Mouse (Mus musculus) activated CD4-positive, CD25-positive, alpha-beta regulatory T cell, adult 4 months (primary cell): ENCODE data around the gene Clk4. TPM values are rescaled to one million over a fixed set of nuclear protein-coding genes. Genes with fewer than 3 reads are reported as not detected.

Experiments
- ATAC-seq: one replicate; pipeline ENCODE4 v1.8.0; 2017
- polyA plus RNA-seq, 2 experiments: library from polyadenylated mRNA; unstranded; fragments of 100-300 nt; shearing (Covaris generic); gene quantifications; one replicate each; pipeline ENCODE4 v1.2.1; 2017

Clk4 gene
- polyA plus RNA-seq, 2 experiments from 2014 or later = 154 to 164 TPM

- ATAC-seq = no peak
These were observed 50.3 kb downstream of the Clk4 start for GRCm38 (mm10) chr11:51311846-51312245.

DNA sequence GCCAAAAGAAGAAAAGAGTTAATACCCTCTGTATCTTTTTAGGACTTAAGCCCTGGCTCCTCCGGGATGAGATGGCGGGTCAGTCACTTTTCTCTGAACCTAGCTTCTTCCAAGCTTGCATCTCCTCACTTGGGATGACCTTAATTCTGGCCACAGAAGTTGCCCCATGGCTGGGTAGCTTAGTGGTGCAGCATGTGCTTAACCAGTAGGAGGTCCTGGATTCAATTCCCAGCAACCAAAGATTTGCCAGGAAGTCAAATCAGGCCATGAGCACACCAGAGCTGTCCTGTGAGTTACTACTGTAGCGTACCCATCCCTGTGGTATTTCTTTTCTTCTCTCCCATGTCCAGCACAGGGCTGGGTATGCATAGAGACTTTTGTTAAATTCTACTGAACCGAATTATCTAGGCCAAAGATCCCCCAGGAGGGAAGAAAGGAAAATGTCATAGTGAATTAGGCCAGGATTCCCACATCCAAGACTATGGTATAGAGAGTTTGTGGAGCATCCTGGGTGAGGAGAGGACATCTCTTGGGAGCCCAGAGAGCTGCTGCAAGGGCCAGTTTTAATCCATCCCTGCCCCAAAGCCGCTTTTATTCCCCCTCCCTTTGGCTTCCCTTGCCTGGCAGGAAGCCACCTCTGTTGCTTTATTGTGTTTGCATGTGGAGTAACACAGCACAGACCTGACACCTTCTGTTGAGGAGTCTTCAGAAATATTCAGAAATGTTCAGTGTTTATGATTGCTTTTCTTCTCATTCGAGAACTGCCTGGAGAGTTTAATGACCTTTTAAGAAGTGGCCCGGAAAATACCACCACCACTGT, 54.7 kb downstream of the Clk4 start:
- no peak for ATAC-seq

DNA sequence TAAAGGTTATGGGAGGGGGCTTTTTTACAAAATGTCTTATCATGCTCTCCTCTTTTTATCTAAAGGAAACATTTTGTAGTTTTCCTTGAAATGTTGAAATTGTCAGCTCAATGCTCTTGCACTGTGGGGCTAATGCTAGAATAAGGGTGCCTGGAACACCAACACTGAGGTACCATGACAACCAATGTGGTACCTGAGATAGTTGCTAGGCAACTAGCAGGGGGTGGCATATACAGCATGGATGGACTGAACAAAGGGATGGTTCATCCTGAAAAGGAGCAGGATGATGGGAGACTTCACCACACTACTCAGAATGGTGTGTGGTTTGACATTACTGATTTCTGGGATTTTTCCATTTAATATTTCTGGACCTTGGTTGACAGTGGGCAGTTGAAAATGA, 59.1 kb downstream of the Clk4 start:
- ATAC-seq = no peak

DNA sequence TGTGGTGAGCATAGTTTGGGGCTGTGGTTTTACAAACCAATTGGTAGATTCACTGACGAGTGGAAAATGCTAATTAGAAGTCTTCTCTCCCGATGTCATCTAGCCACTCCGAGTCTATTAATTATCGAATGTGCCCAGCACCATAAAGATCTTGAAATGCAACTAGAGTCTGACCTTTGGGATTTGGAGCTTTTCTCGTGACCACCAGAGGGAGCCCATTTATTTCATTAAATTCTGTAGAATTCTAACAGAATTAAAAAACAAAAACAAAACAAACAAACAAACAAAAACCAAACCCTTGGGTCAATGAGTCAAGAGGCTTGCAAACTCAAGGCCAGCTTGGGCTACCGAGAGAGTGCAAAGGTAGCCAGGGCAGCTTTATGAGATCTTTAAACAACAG, 65.4 kb downstream of the Clk4 start:
- no peak for ATAC-seq

DNA sequence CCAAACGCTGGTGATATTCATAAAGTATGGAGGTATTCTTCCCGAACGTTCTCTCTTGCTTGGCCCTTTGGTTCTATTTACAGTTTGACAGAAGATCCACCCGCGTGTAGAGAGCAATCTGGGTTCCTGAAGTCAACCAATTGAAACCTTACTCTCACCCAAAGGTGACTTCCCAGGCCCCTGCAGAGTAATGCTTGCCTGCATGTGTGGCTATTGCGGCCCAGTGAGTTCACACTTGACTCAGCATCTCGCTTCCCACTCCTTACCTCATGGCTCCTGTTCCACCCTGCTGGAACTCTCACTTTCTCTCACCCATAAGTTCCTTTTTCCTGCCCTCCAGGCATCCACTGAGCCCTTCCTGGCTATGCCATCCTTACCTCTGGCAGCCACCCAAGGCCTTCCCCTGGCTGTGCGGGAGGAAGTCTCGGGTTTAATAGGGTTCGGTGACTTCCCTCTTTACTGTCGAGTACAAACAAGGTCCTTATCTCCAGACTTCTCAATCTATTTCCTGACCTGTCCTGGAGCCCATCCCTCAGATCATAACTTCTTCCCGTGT, 66.9 kb downstream of the Clk4 start:
- ATAC-seq = no peak

DNA sequence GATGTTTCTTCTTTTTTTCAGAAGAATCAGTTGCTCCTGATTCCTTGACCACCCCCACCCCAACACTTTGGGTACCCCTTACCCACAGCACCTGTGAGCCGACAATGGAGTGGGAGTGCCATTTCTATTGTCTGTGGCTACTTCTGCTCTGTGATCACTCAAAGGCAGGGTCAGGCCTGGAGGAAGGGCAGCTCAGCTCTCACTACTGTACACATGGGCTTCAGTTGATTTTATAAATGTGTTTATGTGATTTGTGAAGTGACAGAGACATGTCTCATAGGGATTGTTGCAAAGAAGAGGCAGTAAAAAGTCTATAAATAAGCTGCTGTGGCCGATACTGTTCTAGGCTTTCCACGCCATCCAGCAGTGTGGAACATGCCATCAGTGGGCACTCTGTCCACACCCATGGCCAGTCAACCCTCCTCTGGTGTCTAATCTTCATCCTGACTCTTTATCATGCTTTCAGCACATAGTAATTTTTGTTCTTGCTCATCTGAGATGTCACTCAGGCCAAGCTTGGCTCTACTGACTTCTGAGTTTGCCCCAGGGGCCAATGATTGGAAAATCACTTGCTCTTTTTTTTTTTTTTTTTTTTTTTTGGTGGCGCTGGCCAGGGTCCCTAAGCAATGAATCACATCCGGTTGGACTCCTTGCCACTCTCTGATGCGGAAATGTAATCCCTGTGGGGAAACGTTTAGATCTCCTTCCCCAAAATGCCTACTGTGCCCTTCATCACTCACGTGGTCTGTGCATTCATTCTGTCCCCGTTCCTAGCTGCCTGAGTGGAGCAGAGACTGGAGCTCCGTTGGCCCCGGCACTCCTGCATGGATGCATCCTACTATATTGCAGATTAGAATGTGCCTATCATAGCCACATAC, 68.5 kb downstream of the Clk4 start:
- no peak for ATAC-seq

Other genes with a start within 250 kb of the Clk4 start
- under 1 TPM in 1 of 2 experiments, not detected in 1; 0.20 TPM for gene Olfr54, start 247.5 kb upstream of the Clk4 start, polyA plus RNA-seq
- gene Olfr1375, start 213.6 kb upstream of the Clk4 start, polyA plus RNA-seq = not detected
- not detected for gene Zfp354a, start 202.5 kb upstream of the Clk4 start, polyA plus RNA-seq
- gene Gm12569, start 41.3 kb upstream of the Clk4 start, polyA plus RNA-seq = not detected
- gene BC049762, start 1.3 kb downstream of the Clk4 start, polyA plus RNA-seq = not detected
- gene Col23a1, start 28.2 kb downstream of the Clk4 start, polyA plus RNA-seq = under 1 TPM; 0.78 to 0.98 TPM